Mouse (Mus musculus): ENCODE results near the gene S100pbp. TPM values are rescaled to one million over a fixed set of nuclear protein-coding genes. Genes with fewer than 3 reads are reported as not detected.

S100pbp gene
- polyA plus RNA-seq, 1 experiment from 2014 or later: 30.7 TPM

DNA sequence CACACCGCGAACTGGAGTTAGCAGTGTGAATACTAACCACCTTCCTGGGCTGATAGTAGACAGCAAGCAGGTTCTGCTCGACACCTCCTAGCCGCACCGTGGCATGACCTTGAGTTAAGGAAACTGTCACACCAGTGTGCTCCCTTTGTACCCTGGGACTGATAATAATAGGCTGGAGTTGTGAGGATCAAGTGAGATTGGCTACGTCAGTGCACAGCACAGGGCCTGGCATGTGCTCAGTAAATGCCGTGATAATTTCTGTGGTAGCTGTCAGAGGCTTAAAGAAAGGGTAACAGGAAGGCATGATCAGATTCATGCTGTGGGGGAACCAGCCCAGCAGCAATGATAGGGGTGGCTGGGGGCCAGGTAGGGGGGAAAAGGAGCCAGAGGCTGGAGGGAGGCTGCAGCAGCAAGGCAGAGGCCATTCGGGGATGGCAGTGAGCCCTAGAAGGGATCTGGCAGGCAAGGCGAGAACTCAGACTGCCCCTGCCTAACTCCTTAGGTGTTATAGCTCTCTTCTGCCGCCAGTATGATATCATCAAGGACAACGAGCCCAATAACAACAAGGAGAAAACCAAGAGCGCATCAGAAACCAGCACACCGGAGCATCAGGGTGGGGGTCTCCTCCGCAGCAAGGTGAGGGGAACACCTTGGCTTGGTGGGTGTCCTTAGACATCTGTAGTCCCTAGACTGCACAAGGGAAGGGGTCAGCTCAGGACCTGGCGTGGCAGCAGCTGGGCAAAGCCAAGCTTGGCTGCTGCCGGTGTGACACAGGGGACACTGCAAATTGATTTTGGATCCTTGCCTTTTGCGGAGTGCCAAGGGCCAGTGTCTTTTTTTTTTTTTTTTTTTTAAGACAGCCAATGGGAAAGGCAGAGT is 47.7 kb downstream of the S100pbp start:
- no peak overlapping the region for H3K4me3 ChIP-seq (ENCODE audit: low read depth, low read length)
- H3K36me3 ChIP-seq (ENCODE audit: control insufficient read depth, insufficient read depth, low read length): no peaks in the 10 kb centered on the region
- no peak overlapping the region for H3K4me2 ChIP-seq (ENCODE audit: low read depth, low read length, severe bottlenecking)
- no peaks in the 10 kb centered on the region for H3K9me3 ChIP-seq (ENCODE audit: control insufficient read depth, low read length)
- no peak overlapping the region for H3K27ac ChIP-seq (ENCODE audit: low read depth, low read length)
- 85% methylated on average over 17 of the region's 17 CpGs for WGBS
- DNase-seq (ENCODE audit: low spot score) (no peak), ATAC-seq (replicated peaks; ENCODE audit: low FRiP score) (no peak)
- H3K4me1 ChIP-seq (replicated peaks; ENCODE audit: control insufficient read depth, insufficient read depth, low read length): 0 out of 2 replicates have a peak, but pooled peaks cover 2% of the 10 kb centered on the region
- no peak overlapping the region for H3K9ac ChIP-seq (ENCODE audit: low read length)
- H3K27me3 ChIP-seq (ENCODE audit: control insufficient read depth, insufficient read depth, low read length): peaks cover 13% of the 10 kb centered on the region

DNA sequence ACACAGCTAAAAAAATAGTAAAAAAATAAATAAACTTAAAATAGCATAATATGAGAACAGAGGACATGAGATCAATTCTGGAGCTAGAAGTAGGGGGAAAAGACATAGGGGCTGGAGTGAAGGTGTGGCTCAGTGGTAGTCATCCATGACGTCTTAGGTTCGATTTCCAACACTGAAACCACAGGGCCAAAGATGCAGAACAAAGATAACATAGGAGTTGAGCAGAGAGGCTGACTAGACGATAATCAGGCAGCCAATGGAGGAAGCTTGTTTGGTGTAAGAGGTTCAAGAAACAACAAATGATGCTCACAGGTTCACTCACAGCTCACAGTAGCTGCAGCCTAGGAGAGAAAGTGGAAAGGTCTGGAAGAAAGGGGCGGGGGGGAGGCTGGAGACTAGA is 48.7 kb downstream of the S100pbp start:
- Histone ChIP-seq H3K36me3 (ENCODE audit: control insufficient read depth, insufficient read depth, low read length) (no peaks in the 10 kb centered on the region), H3K4me1 (replicated peaks; ENCODE audit: control insufficient read depth, insufficient read depth, low read length) (peaks cover 2% of the 10 kb centered on the region; the same call in 1 of the 2 replicates), H3K4me3 (ENCODE audit: low read depth, low read length) (no peak overlapping the region), H3K27me3 (ENCODE audit: control insufficient read depth, insufficient read depth, low read length) (peaks cover 20% of the 10 kb centered on the region), H3K27ac (ENCODE audit: low read depth, low read length) (no peak overlapping the region), H3K4me2 (ENCODE audit: low read depth, low read length, severe bottlenecking) (no peak overlapping the region), H3K9ac (ENCODE audit: low read length) (no peak overlapping the region), H3K9me3 (ENCODE audit: control insufficient read depth, low read length) (no peaks in the 10 kb centered on the region)
- WGBS: 92% methylated on average over 4 of the region's 4 CpGs
- DNase-seq (ENCODE audit: low spot score) (no peak), ATAC-seq (replicated peaks; ENCODE audit: low FRiP score) (no peak)

- Histone ChIP-seq H3K27me3 (ENCODE audit: control insufficient read depth, insufficient read depth, low read length) (peaks cover 25% of the 10 kb centered on the region), H3K4me2 (ENCODE audit: low read depth, low read length, severe bottlenecking) (no peak overlapping the region), H3K4me1 (replicated peaks; ENCODE audit: control insufficient read depth, insufficient read depth, low read length) (peaks cover 2% of the 10 kb centered on the region; the same call in 1 of the 2 replicates), H3K27ac (ENCODE audit: low read depth, low read length) (no peak overlapping the region), H3K9ac (ENCODE audit: low read length) (no peak overlapping the region), H3K9me3 (ENCODE audit: control insufficient read depth, low read length) (no peaks in the 10 kb centered on the region), H3K36me3 (ENCODE audit: control insufficient read depth, insufficient read depth, low read length) (no peaks in the 10 kb centered on the region), H3K4me3 (ENCODE audit: low read depth, low read length) (no peak overlapping the region)
- ATAC-seq (replicated peaks; ENCODE audit: low FRiP score) (no peak), DNase-seq (ENCODE audit: low spot score) (no peak)
- WGBS: 89% methylated on average over 5 of the region's 5 CpGs
Measured at GRCm38 (mm10) chr4:129139642-129140041, 49.9 kb downstream of the S100pbp start.

DNA sequence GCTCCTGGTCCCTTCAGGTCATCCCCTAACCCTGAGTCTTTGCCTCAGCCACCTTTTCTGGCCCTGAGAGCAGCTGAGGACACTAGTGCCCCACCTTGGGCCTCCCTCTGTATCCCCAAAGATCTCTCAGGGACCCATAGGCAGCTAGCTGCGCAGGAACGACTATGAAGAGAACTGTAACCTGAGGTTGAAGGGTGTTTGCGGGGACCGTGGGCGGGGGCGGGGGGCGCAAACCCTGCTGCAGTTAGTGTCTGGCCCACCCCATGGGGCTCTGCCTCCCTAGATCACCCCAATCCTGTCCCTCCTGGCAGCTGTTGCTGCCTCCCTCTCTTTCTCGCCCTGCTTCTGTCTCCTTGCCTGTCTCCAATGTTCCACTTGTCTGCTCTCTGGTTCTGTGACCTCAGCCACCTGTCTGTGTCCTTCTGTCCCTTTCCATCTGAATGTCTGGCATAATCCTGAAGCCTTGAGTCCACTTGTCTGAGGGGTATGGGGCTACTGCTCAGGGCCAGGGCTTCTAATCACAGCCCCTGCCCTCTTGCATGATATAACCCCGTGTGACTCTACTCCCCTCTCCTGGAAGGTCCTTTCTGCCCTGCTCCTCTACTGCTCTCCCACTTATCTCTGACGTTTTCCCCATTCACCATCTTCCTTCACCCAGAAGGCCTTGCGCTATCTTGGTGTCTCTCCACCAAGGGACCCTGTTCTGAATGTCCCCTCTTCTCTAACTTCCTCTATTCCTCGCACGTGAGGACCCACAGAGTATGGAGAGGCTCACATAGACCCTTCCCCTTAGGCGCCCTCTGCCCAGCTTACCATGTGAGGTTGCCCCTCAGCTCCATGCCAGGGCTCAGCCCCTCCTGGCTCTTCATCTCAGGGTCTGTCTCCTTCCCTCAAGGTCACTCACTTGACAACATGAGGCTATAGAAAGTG is 51.9 kb downstream of the S100pbp start:
- H3K36me3 ChIP-seq (ENCODE audit: control insufficient read depth, insufficient read depth, low read length): no peaks in the 10 kb centered on the region
- DNase-seq (ENCODE audit: low spot score): no peak
- peaks cover 2% of the 10 kb centered on the region; the same call in 1 of the 2 replicates for H3K4me1 ChIP-seq (replicated peaks; ENCODE audit: control insufficient read depth, insufficient read depth, low read length)
- H3K27ac ChIP-seq (ENCODE audit: low read depth, low read length): no peak overlapping the region
- H3K4me3 ChIP-seq (ENCODE audit: low read depth, low read length): peak overlapping the region; percentile 68
- H3K4me2 ChIP-seq (ENCODE audit: low read depth, low read length, severe bottlenecking): peak overlapping the region; percentile 90
- peaks cover 25% of the 10 kb centered on the region for H3K27me3 ChIP-seq (ENCODE audit: control insufficient read depth, insufficient read depth, low read length)
- H3K9me3 ChIP-seq (ENCODE audit: control insufficient read depth, low read length): no peaks in the 10 kb centered on the region
- 42% methylated on average over 14 of the region's 14 CpGs for WGBS
- ATAC-seq (replicated peaks; ENCODE audit: low FRiP score): no peak
- H3K9ac ChIP-seq (ENCODE audit: low read length): no peak overlapping the region; the same call in 1 of the 2 replicates

GRCm38 (mm10) chr4:129136579-129137391 is 52.7 kb downstream of the S100pbp start, which contains the start of gene Fndc5:
Gene Fndc5, plus strand, starts transcription at chr4:129136999.
- Histone ChIP-seq H3K36me3 (ENCODE audit: control insufficient read depth, insufficient read depth, low read length) (no peaks in the 10 kb centered on the region), H3K4me1 (replicated peaks; ENCODE audit: control insufficient read depth, insufficient read depth, low read length) (peaks cover 2% of the 10 kb centered on the region; the same call in 1 of the 2 replicates), H3K9me3 (ENCODE audit: control insufficient read depth, low read length) (no peaks in the 10 kb centered on the region), H3K4me2 (ENCODE audit: low read depth, low read length, severe bottlenecking) (peak within 1 kb of the TSS; percentile 90), H3K9ac (ENCODE audit: low read length) (peak within 1 kb of the TSS; percentile 70), H3K27ac (ENCODE audit: low read depth, low read length) (no peak within 1 kb of the TSS), H3K4me3 (ENCODE audit: low read depth, low read length) (peak within 1 kb of the TSS; percentile 68), H3K27me3 (ENCODE audit: control insufficient read depth, insufficient read depth, low read length) (peaks cover 25% of the 10 kb centered on the region)
- WGBS: under 1% methylated on average over 19 of the region's 80 CpGs
- no peak for DNase-seq (ENCODE audit: low spot score)
- peak; percentile 44 for ATAC-seq (replicated peaks; ENCODE audit: low FRiP score)

DNA sequence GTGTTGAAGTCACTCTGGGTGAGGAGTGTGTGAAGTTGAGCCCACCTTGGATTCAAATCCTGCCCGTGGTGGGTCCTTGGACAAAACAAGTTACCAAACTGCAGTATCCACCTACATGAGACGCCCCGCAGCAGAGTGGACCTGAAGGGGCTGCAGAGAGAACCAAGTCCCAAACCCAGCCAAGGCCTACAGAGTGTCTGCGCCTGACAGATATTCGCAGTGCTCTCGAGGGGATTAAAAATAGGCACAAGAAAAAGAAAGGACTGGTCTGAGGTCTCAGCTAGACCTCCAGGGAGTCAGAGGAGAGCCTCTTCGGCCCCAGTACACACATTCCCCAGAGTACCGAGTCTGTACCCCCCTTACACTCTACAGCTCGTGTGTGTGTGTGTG is 53.3 kb downstream of the S100pbp start:
- Histone ChIP-seq H3K27me3 (ENCODE audit: control insufficient read depth, insufficient read depth, low read length) (peaks cover 25% of the 10 kb centered on the region), H3K4me1 (replicated peaks; ENCODE audit: control insufficient read depth, insufficient read depth, low read length) (peaks cover 2% of the 10 kb centered on the region; the same call in 1 of the 2 replicates), H3K4me3 (ENCODE audit: low read depth, low read length) (peak overlapping the region; percentile 68), H3K4me2 (ENCODE audit: low read depth, low read length, severe bottlenecking) (peak overlapping the region; percentile 90), H3K27ac (ENCODE audit: low read depth, low read length) (no peak overlapping the region), H3K36me3 (ENCODE audit: control insufficient read depth, insufficient read depth, low read length) (no peaks in the 10 kb centered on the region), H3K9me3 (ENCODE audit: control insufficient read depth, low read length) (no peaks in the 10 kb centered on the region), H3K9ac (ENCODE audit: low read length) (peak overlapping the region; percentile 70)
- DNase-seq (ENCODE audit: low spot score): no peak
- no peak for ATAC-seq (replicated peaks; ENCODE audit: low FRiP score)
- 28% methylated on average over 9 of the region's 9 CpGs for WGBS

DNA sequence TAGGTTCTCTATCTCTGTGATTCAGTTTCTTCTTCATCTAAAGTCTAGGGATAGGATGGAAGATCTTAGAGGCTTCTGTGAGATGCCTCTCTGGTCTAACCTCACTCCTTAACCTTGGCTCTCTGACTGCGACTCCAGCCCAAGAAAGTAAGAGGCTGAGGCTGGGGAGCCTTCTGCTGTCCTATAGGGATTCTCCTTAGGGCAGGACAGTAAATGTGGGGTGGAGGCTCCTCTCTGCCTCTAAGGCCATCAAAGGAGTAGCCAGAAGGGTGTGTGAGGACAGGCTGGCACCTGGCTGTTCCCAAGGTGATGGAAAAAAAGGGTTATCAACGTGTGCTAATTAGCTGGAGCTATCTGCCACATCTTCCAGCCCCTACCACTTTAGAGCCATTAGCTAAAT is 53.9 kb downstream of the S100pbp start:
- H3K9ac ChIP-seq (ENCODE audit: low read length): no peak overlapping the region
- H3K27ac ChIP-seq (ENCODE audit: low read depth, low read length): no peak overlapping the region
- H3K4me1 ChIP-seq (replicated peaks; ENCODE audit: control insufficient read depth, insufficient read depth, low read length): peaks cover 2% of the 10 kb centered on the region; the same call in 1 of the 2 replicates
- no peak overlapping the region for H3K4me2 ChIP-seq (ENCODE audit: low read depth, low read length, severe bottlenecking)
- no peaks in the 10 kb centered on the region for H3K36me3 ChIP-seq (ENCODE audit: control insufficient read depth, insufficient read depth, low read length)
- DNase-seq (ENCODE audit: low spot score) (peak; percentile 46), ATAC-seq (replicated peaks; ENCODE audit: low FRiP score) (no peak)
- no peaks in the 10 kb centered on the region for H3K9me3 ChIP-seq (ENCODE audit: control insufficient read depth, low read length)
- WGBS: 67% methylated on average over 2 of the region's 2 CpGs
- H3K4me3 ChIP-seq (ENCODE audit: low read depth, low read length): no peak overlapping the region
- H3K27me3 ChIP-seq (ENCODE audit: control insufficient read depth, insufficient read depth, low read length): peaks cover 25% of the 10 kb centered on the region

All from forebrain, embryonic 11.5 days (tissue).